In the genomic region with DNA sequence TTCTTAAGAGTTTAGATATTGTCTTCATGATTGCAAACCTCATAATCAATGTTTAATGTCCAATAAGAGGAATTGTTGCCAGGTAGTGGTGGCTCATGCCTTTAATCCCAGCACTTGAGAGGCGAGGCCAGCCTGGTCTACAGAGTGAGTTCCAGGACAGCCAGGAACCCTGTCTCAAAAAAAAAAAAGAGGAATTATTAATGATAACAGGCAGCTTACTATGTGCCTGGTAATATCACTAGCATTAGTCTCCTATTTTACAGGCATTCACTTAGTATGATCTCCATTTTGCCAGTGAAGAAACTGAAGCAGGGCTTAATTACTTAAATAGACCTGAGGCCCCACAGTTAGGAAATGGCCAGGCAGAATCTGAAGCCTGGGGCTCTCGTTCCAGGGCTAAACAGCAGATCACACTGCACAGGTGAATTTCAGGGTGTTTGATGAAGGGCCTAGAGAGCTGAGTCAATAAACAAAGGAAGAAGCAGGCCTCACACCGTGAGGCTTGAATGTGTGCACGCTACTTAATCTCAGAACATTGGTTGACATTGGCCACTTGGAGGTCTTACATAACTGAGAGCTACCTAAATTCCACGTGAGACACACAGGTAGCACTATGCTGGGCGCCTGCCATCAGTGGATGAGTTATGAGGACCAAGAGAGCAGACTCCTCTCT, we compare ENCODE assay signal across 21 mouse cellular contexts. TPM values are rescaled to one million over a fixed set of nuclear protein-coding genes. Genes with fewer than 3 reads are reported as not detected.
A peak's percentile ranks its signal among the peaks of the same experiment; 100 is the strongest.
DNase-seq lines count a peak whose midpoint lies in the region; ATAC-seq and TF ChIP-seq lines count a peak whose summit lies in the region.
"Had no signal": no experiment of that assay in that cellular context is flagged by ENCODE, and none has a peak within 500 bp of the region (broad histone marks: within the 10 kb centered on the region; RNA-seq: fewer than 3 reads in every experiment).

No protein-coding gene starts in this region.

- TF ChIP-seq POLR2A in lung, adult 2 months (IDR thresholded peaks at IDR 0.05; ENCODE audit: borderline replicate concordance, extremely low read depth, low read depth, low read length), result no peak

- no peaks in the 10 kb centered on the region for H3K9me3 ChIP-seq in lung, embryonic 15.5 days
- no peaks in the 10 kb centered on the region for H3K9me3 ChIP-seq in intestine, embryonic 16.5 days (ENCODE audit: control insufficient read depth, low read length)
- H3K9me3 ChIP-seq: embryonic facial prominence, embryonic 12.5 days; forebrain, embryonic 12.5 days; hindbrain, embryonic 13.5 days; neural tube, embryonic 15.5 days; stomach, embryonic 15.5 days had no signal

- peaks cover 10% of the 10 kb centered on the region for H3K4me1 ChIP-seq in lung, adult 2 months (ENCODE audit: control insufficient read depth, insufficient read depth, low read length)
- peaks cover 12% of the 10 kb centered on the region for H3K4me1 ChIP-seq in lung, embryonic 15.5 days
- no peaks in the 10 kb centered on the region for H3K4me1 ChIP-seq in intestine, embryonic 16.5 days (ENCODE audit: control insufficient read depth, insufficient read depth, low read length)
- H3K4me1 ChIP-seq: neural tube, embryonic 15.5 days; stomach, embryonic 15.5 days had no signal

- WGBS in lung, adult 2 months, result 57% methylated on average over 6 of the region's 6 CpGs
- 44% methylated on average over 6 of the region's 6 CpGs for WGBS in lung, embryonic 15.5 days
- WGBS in intestine, embryonic 16.5 days, result 50% methylated on average over 6 of the region's 6 CpGs

- peak; percentile 86 for DNase-seq in heart, adult 11 months
- no peak for DNase-seq in heart, postnatal 10 days
- DNase-seq in lung, adult 2 months, result peak; percentile 28
- DNase-seq in lung, postnatal 10 days, result no peak
- DNase-seq in frontal cortex, postnatal 25 days (ENCODE audit: low spot score in 2 of 2), result no peak
- DNase-seq: adrenal gland, postnatal 14 days; gastrocnemius, postnatal 36 days; heart, postnatal 36 days; kidney, adult 18-20 months; right cerebral cortex, postnatal 4 days; thymus, postnatal 36 days had no signal

- ATAC-seq in lung, embryonic 15.5 days (ENCODE audit: borderline replicate concordance, extremely low read depth, low FRiP score, low TSS enrichment), result no peak; the same call in 1 of the 2 replicates
- no peak for ATAC-seq in intestine, embryonic 16.5 days

- no peak overlapping the region for H3K4me2 ChIP-seq in lung, embryonic 15.5 days
- no peak overlapping the region for H3K4me2 ChIP-seq in intestine, embryonic 16.5 days (ENCODE audit: low read depth, low read length)
- H3K4me2 ChIP-seq: embryonic facial prominence, embryonic 12.5 days; forebrain, embryonic 12.5 days; hindbrain, embryonic 13.5 days; midbrain, embryonic 11.5 days; neural tube, embryonic 15.5 days; stomach, embryonic 15.5 days had no signal

- H3K9ac ChIP-seq in lung, embryonic 15.5 days, result no peak overlapping the region
- H3K9ac ChIP-seq in intestine, embryonic 16.5 days (ENCODE audit: low read depth, low read length), result no peak overlapping the region
- H3K9ac ChIP-seq: embryonic facial prominence, embryonic 12.5 days; forebrain, embryonic 12.5 days; hindbrain, embryonic 13.5 days; liver, embryonic 14.5 days; neural tube, embryonic 15.5 days; stomach, embryonic 15.5 days had no signal

- H3K27ac ChIP-seq in lung, embryonic 15.5 days, result peak overlapping the region; percentile 22; the same call in 1 of the 2 replicates
- H3K27ac ChIP-seq in intestine, embryonic 16.5 days (ENCODE audit: low read length), result no peak overlapping the region
- H3K27ac ChIP-seq: embryonic facial prominence, embryonic 12.5 days; forebrain, embryonic 12.5 days; hindbrain, embryonic 13.5 days; liver, embryonic 14.5 days; neural tube, embryonic 15.5 days; stomach, embryonic 15.5 days had no signal

- H3K4me3 ChIP-seq in lung, adult 2 months (replicated peaks; ENCODE audit: extremely low read depth, low read depth, low read length), result no peak overlapping the region
- no peak overlapping the region for H3K4me3 ChIP-seq in lung, embryonic 15.5 days
- no peak overlapping the region for H3K4me3 ChIP-seq in intestine, embryonic 16.5 days (ENCODE audit: low read length)
- H3K4me3 ChIP-seq: embryonic facial prominence, embryonic 12.5 days; forebrain, embryonic 12.5 days; hindbrain, embryonic 13.5 days; neural tube, embryonic 15.5 days; stomach, embryonic 15.5 days had no signal

- H3K36me3 ChIP-seq in lung, embryonic 15.5 days, result no peaks in the 10 kb centered on the region
- H3K36me3 ChIP-seq in intestine, embryonic 16.5 days (ENCODE audit: control insufficient read depth, insufficient read depth, low read length), result no peaks in the 10 kb centered on the region
- H3K36me3 ChIP-seq: embryonic facial prominence, embryonic 12.5 days; forebrain, embryonic 12.5 days; hindbrain, embryonic 13.5 days; neural tube, embryonic 15.5 days; stomach, embryonic 15.5 days had no signal

- intact Hi-C loops in heart, postnatal 10 days (cut with DNase I), result loop anchor here (5.0 kb wide), 1 partner anchor 38 kb away; a partner anchor contains a TSS

- no peaks in the 10 kb centered on the region for H3K27me3 ChIP-seq in lung, embryonic 15.5 days
- H3K27me3 ChIP-seq in intestine, embryonic 16.5 days (replicated peaks; ENCODE audit: control insufficient read depth, insufficient read depth, low read length), result no peaks in the 10 kb centered on the region
- H3K27me3 ChIP-seq: neural tube, embryonic 15.5 days; stomach, embryonic 15.5 days had no signal

- no peak for TF ChIP-seq CTCF in lung, adult 2 months (IDR thresholded peaks at IDR 0.05; ENCODE audit: insufficient read depth, low read length)

RNA-seq across cellular contexts. Expression of a gene that starts 37.6 kb away (rescaled TPM):
- total RNA-seq in heart, postnatal 10 days (2021), result under 1 TPM; 0.74 to 0.96 TPM
- 0.04 and 0.05 TPM in 2 replicates for polyA plus RNA-seq in lung, adult 2 months (2012; rRNA removed)
- 0.45 and 1.2 TPM in 2 replicates for polyA plus RNA-seq in lung, embryonic 15.5 days (2015; fragmentation: Nextera tagmentation; extraction: Ambion mirVana)
- polyA plus RNA-seq in intestine, embryonic 16.5 days (2015; fragmentation: Nextera tagmentation; extraction: Ambion mirVana), result 0.39 and 0.54 TPM in 2 replicates
- total RNA-seq: megakaryocyte progenitor cell, adult 5-6 weeks had no signal

Comparison
In these comparisons a context has a peak if more than half of its experiments do, and no peak if none do; other contexts are left out.
1. DNase-seq: peak in heart, adult 11 months (single experiment) and lung, adult 2 months (single experiment); none in heart, postnatal 10 days (0 of 2), lung, postnatal 10 days (single experiment) and frontal cortex, postnatal 25 days (0 of 2).